Mouse (Mus musculus): Measurements from ENCODE around the gene Cpe.

DNA sequence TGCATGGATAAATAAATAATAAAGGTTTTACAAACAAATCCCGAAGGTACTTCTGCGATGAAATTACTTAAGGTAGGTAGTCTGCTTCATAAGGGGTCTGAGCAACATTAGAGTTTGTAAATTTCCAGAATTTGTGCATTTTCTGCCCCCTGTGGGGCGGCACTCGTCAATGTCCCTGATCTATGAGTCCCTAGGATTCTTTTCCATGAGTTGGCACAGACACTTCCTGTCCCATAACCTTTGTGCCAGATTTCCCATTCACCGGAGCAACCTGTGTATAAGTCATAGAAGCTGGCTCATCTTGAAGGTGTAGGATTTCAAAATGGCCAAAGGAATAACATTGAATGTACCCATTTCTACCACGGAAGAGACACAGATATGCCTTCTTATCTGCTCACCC is 2.5 kb downstream of the Cpe start:
- TF ChIP-seq CTCF (IDR thresholded peaks at IDR 0.05; ENCODE audit: control insufficient read depth, insufficient read depth, insufficient read length) (no peak), MYOD1 (IDR thresholded peaks at IDR 0.05; ENCODE audit: control insufficient read depth, insufficient read length, low read depth) (no peak)

All from C2C12 (cell line).